Comparison of ENCODE assay signal across 17 mouse cellular contexts in genomic region chr13:112666433-112667024, GRCm38 (mm10). TPM values are rescaled to one million over a fixed set of nuclear protein-coding genes. Genes with fewer than 3 reads are reported as not detected.
DNase-seq lines count a peak whose midpoint lies in the region; ATAC-seq and TF ChIP-seq lines count a peak whose summit lies in the region.
"Had no signal": no experiment of that assay in that cellular context is flagged by ENCODE, and none has a peak within 500 bp of the region (broad histone marks: within the 10 kb centered on the region; RNA-seq: fewer than 3 reads in every experiment).

No protein-coding gene starts in this region.

- H3K36me3 ChIP-seq in heart, embryonic 13.5 days: peaks cover 20% of the 10 kb centered on the region
- H3K36me3 ChIP-seq in spleen, adult 2 months (ENCODE audit: control insufficient read depth, insufficient read depth, low read length): peaks cover 4% of the 10 kb centered on the region

- 75% methylated on average over 10 of the region's 10 CpGs for WGBS in heart, embryonic 13.5 days
- 36% methylated on average over 10 of the region's 10 CpGs for WGBS in spleen, adult 2 months

- no peak overlapping the region for H3K4me3 ChIP-seq in heart, embryonic 13.5 days
- H3K4me3 ChIP-seq in spleen, adult 2 months (ENCODE audit: extremely low read depth, insufficient read depth, insufficient read length): peak overlapping the region; percentile 35; the same call in 1 of the 2 replicates
- H3K4me3 ChIP-seq: embryonic facial prominence, embryonic 15.5 days; forebrain, embryonic 12.5 days; kidney, embryonic 15.5 days; left cerebral cortex, adult 2 months; limb, embryonic 15.5 days; megakaryocyte, embryonic 14.5 days had no signal

- no peaks in the 10 kb centered on the region for H3K27me3 ChIP-seq in heart, embryonic 13.5 days (replicated peaks)
- H3K27me3 ChIP-seq in spleen, adult 2 months (ENCODE audit: control insufficient read depth, insufficient read depth, low read length): no peaks in the 10 kb centered on the region
- H3K27me3 ChIP-seq: embryonic facial prominence, embryonic 15.5 days; forebrain, embryonic 12.5 days; kidney, embryonic 15.5 days; limb, embryonic 15.5 days; megakaryocyte, embryonic 14.5 days had no signal

- no peak for TF ChIP-seq CTCF in spleen, adult 2 months (IDR thresholded peaks at IDR 0.05; ENCODE audit: extremely low read depth, insufficient read depth, insufficient read length, insufficient replicate concordance)

- H3K4me1 ChIP-seq in heart, embryonic 13.5 days: peaks cover 27% of the 10 kb centered on the region
- no peaks in the 10 kb centered on the region; the same call in 1 of the 2 replicates for H3K4me1 ChIP-seq in spleen, adult 2 months (ENCODE audit: control insufficient read depth, insufficient read depth, insufficient read length)
- H3K4me1 ChIP-seq: kidney, embryonic 15.5 days had no signal

- H3K27ac ChIP-seq in heart, embryonic 13.5 days (replicated peaks): 0 out of 2 replicates have a peak overlapping the region, but pooled peaks have one; percentile 13
- H3K27ac ChIP-seq in spleen, adult 2 months (ENCODE audit: insufficient read depth, low read length): peak overlapping the region; percentile 72
- H3K27ac ChIP-seq: embryonic facial prominence, embryonic 15.5 days; forebrain, embryonic 12.5 days; kidney, embryonic 15.5 days; left cerebral cortex, adult 2 months; limb, embryonic 15.5 days had no signal

- no peak overlapping the region for H3K9ac ChIP-seq in heart, embryonic 13.5 days
- H3K9ac ChIP-seq: embryonic facial prominence, embryonic 15.5 days; forebrain, embryonic 12.5 days; kidney, embryonic 15.5 days; limb, embryonic 15.5 days had no signal

- intact Hi-C loops in left cerebral cortex, postnatal 36 days (cut with DNase I): no loop called here
- intact Hi-C loops in left cerebral cortex, postnatal 4 days (cut with DNase I): no loop called here

- H3K9me3 ChIP-seq in heart, embryonic 13.5 days: no peaks in the 10 kb centered on the region
- H3K9me3 ChIP-seq: embryonic facial prominence, embryonic 15.5 days; forebrain, embryonic 12.5 days; kidney, embryonic 15.5 days; limb, embryonic 15.5 days; megakaryocyte, embryonic 14.5 days had no signal

- TF ChIP-seq POLR2A in spleen, adult 2 months (IDR thresholded peaks at IDR 0.05; ENCODE audit: low read depth, low read length): no peak

- no peak for DNase-seq in heart, adult 9 months (ENCODE audit: low spot score in 2 of 2)
- peak; percentile 31 to 63 for DNase-seq in spleen, adult 2 months (ENCODE audit: low read depth in 1 of 2, low spot score in 2 of 2)
- no peak for DNase-seq in spleen, adult 12 weeks (ENCODE audit: low spot score)
- no peak for DNase-seq in left cerebral cortex, postnatal 36 days (ENCODE audit: low spot score in 2 of 2)
- no peak for DNase-seq in left cerebral cortex, postnatal 4 days
- DNase-seq: adrenal gland, postnatal 36 days; cerebellum, adult 11-12 months; thymus, postnatal 25 days had no signal

- H3K4me2 ChIP-seq in heart, embryonic 13.5 days: peak overlapping the region; percentile 53
- H3K4me2 ChIP-seq: embryonic facial prominence, embryonic 15.5 days; forebrain, embryonic 12.5 days; kidney, embryonic 15.5 days; limb, embryonic 15.5 days had no signal

- ATAC-seq in heart, embryonic 13.5 days (ENCODE audit: extremely low read depth, insufficient number of reproducible peaks, low FRiP score, low TSS enrichment): no peak
- ATAC-seq in hematopoietic stem cell, adult 5-6 weeks (replicated peaks in 1 of 2; ENCODE audit: insufficient read depth in 1 of 2, low FRiP score in 2 of 2, low TSS enrichment in 1 of 2, low read depth in 1 of 2, poor library complexity in 2 of 2, severe bottlenecking in 2 of 2): peak; percentile 80 to 90
- ATAC-seq: inflammation-experienced regulatory T-cells, adult 6 months had no signal

RNA-seq across cellular contexts. Expression of gene Slc38a9, which starts 6.0 kb away (rescaled TPM):
- polyA plus RNA-seq in heart, embryonic 13.5 days (2015; fragmentation: Nextera tagmentation; extraction: Ambion mirVana): 10.3 and 11.5 TPM in 2 replicates
- polyA plus RNA-seq in spleen, adult 2 months (2012; rRNA removed): 22.0 and 23.5 TPM in 2 replicates
- total RNA-seq in hematopoietic stem cell, adult 5-6 weeks (2017): 31.2 and 40.8 TPM in 2 replicates
- total RNA-seq in left cerebral cortex, postnatal 36 days (2021): 10 to 100 TPM; 18.3 to 28.3 TPM
- 10 to 100 TPM; 17.5 to 20.9 TPM for total RNA-seq in left cerebral cortex, postnatal 4 days (2021)

RNA-seq across cellular contexts. Expression of gene Ddx4, which starts 14.3 kb away (rescaled TPM):
- 0.64 and 0.79 TPM in 2 replicates for polyA plus RNA-seq in heart, embryonic 13.5 days (2015; fragmentation: Nextera tagmentation; extraction: Ambion mirVana)
- polyA plus RNA-seq in spleen, adult 2 months (2012; rRNA removed): 0.06 TPM in 1 of 2 replicates, not detected in the other
- total RNA-seq in hematopoietic stem cell, adult 5-6 weeks (2017): 20.5 and 33.5 TPM in 2 replicates
- total RNA-seq in left cerebral cortex, postnatal 36 days (2021): 1 to 10 TPM; 1.4 to 1.6 TPM
- total RNA-seq in left cerebral cortex, postnatal 4 days (2021): 1 to 10 TPM in 1 of 2 experiments, under 1 TPM in 1; 0.92 to 1.0 TPM
- polyA plus RNA-seq: inflammation-experienced regulatory T-cells, adult 6 months had no signal

Comparison
In these comparisons a context has a peak if more than half of its experiments do, and no peak if none do; other contexts are left out.
1. DNase-seq: peak in spleen, adult 2 months (2 of 2); none in heart, adult 9 months (0 of 2), spleen, adult 12 weeks (single experiment), left cerebral cortex, postnatal 36 days (0 of 2) and left cerebral cortex, postnatal 4 days (single experiment).